Mouse (Mus musculus): ENCODE results near the gene Ppp6c. TPM values are rescaled to one million over a fixed set of nuclear protein-coding genes. Genes with fewer than 3 reads are reported as not detected.
"Not testable (repeated sequence)": the region's sequence is repeated elsewhere in the genome, so short reads cannot be mapped to it uniquely, and the experiment has no call there.

Ppp6c gene
- polyA plus RNA-seq (2015; fragmentation: Nextera tagmentation; extraction: Ambion mirVana): 70.7 and 73.6 TPM in 2 replicates

GRCm38 (mm10) chr2:39226019-39226640 lies at the start of gene Ppp6c:
Gene Ppp6c (minus strand): TSS chr2:39226451.
- Histone ChIP-seq H3K4me3 (ENCODE audit: low read depth, low read length) (peak within 1 kb of the TSS; percentile 85), H3K4me1 (ENCODE audit: insufficient read depth, low read depth, low read length) (peaks cover 3% of the 10 kb centered on the region; the same call in 1 of the 2 replicates), H3K4me2 (replicated peaks; ENCODE audit: low read depth, low read length) (peak within 1 kb of the TSS; percentile 52), H3K27ac (ENCODE audit: low read length) (peak within 1 kb of the TSS; percentile 92), H3K36me3 (ENCODE audit: insufficient read depth, low read length) (no peaks in the 10 kb centered on the region), H3K27me3 (replicated peaks; ENCODE audit: insufficient read depth, low read length) (no peaks in the 10 kb centered on the region), H3K9ac (replicated peaks; ENCODE audit: low read depth) (peak within 1 kb of the TSS; percentile 91), H3K9me3 (ENCODE audit: low read length) (no peaks in the 10 kb centered on the region)
- DNase-seq (ENCODE audit: low spot score): peak; percentile 99
- WGBS: 3% methylated on average over 49 of the region's 56 CpGs
- ATAC-seq: peak; percentile 99
- TF ChIP-seq CTCF (IDR thresholded peaks at IDR 0.05): no peak
- TF ChIP-seq EP300 (IDR thresholded peaks at IDR 0.05): peak; percentile 66

GRCm38 (mm10) chr2:39268357-39268756 lies 42.1 kb upstream of the Ppp6c start:
- no peak overlapping the region for H3K4me2 ChIP-seq (replicated peaks; ENCODE audit: low read depth, low read length)
- ATAC-seq (no peak), DNase-seq (ENCODE audit: low spot score) (peak; percentile 12)
- H3K4me1 ChIP-seq (ENCODE audit: insufficient read depth, low read depth, low read length): no peaks in the 10 kb centered on the region
- peak; percentile 62 for TF ChIP-seq CTCF (IDR thresholded peaks at IDR 0.05)
- TF ChIP-seq EP300 (IDR thresholded peaks at IDR 0.05): no peak
- H3K27me3 ChIP-seq (replicated peaks; ENCODE audit: insufficient read depth, low read length): no peaks in the 10 kb centered on the region
- no peak overlapping the region for H3K27ac ChIP-seq (ENCODE audit: low read length)
- H3K36me3 ChIP-seq (ENCODE audit: insufficient read depth, low read length): no peaks in the 10 kb centered on the region
- no peak overlapping the region for H3K4me3 ChIP-seq (ENCODE audit: low read depth, low read length)
- no peak overlapping the region for H3K9ac ChIP-seq (replicated peaks; ENCODE audit: low read depth)
- no peaks in the 10 kb centered on the region for H3K9me3 ChIP-seq (ENCODE audit: low read length)
- WGBS: 50% methylated on average over 3 of the region's 3 CpGs

GRCm38 (mm10) chr2:39252275-39252674 lies 26.0 kb upstream of the Ppp6c start:
- not testable (repeated sequence) for ATAC-seq; H3K9ac ChIP-seq (replicated peaks; ENCODE audit: low read depth)

GRCm38 (mm10) chr2:39246862-39247261 lies 20.6 kb upstream of the Ppp6c start:
- not testable (repeated sequence) for DNase-seq (ENCODE audit: low spot score); ATAC-seq; H3K4me3 ChIP-seq (ENCODE audit: low read depth, low read length); H3K9me3 ChIP-seq (ENCODE audit: low read length); H3K4me1 ChIP-seq (ENCODE audit: insufficient read depth, low read depth, low read length); H3K9ac ChIP-seq (replicated peaks; ENCODE audit: low read depth); H3K27ac ChIP-seq (ENCODE audit: low read length); H3K4me2 ChIP-seq (replicated peaks; ENCODE audit: low read depth, low read length); H3K36me3 ChIP-seq (ENCODE audit: insufficient read depth, low read length); H3K27me3 ChIP-seq (replicated peaks; ENCODE audit: insufficient read depth, low read length)
- WGBS: 64% methylated on average over 7 of the region's 11 CpGs

More at GRCm38 (mm10) chr2:39252275-39252674, 26.0 kb upstream of the Ppp6c start:
- H3K4me2 ChIP-seq (replicated peaks; ENCODE audit: low read depth, low read length); H3K9me3 ChIP-seq (ENCODE audit: low read length); DNase-seq (ENCODE audit: low spot score); H3K27ac ChIP-seq (ENCODE audit: low read length); H3K4me1 ChIP-seq (ENCODE audit: insufficient read depth, low read depth, low read length); H3K27me3 ChIP-seq (replicated peaks; ENCODE audit: insufficient read depth, low read length); H3K36me3 ChIP-seq (ENCODE audit: insufficient read depth, low read length); H3K4me3 ChIP-seq (ENCODE audit: low read depth, low read length): not testable (repeated sequence)
- WGBS: 83% methylated on average over 11 of the region's 11 CpGs

- H3K4me3 ChIP-seq (ENCODE audit: low read depth, low read length): peak overlapping the region; percentile 85
- no peak for ATAC-seq
Observed at GRCm38 (mm10) chr2:39226731-39227130, 480 bp upstream of the Ppp6c start.

GRCm38 (mm10) chr2:39225331-39226018 lies 776 bp downstream of the Ppp6c start:
- 5% methylated on average over 18 of the region's 36 CpGs for WGBS
- DNase-seq (ENCODE audit: low spot score) (peak; percentile 9), ATAC-seq (peak; percentile 29)
- not testable (repeated sequence) for H3K4me1 ChIP-seq (ENCODE audit: insufficient read depth, low read depth, low read length); H3K27me3 ChIP-seq (replicated peaks; ENCODE audit: insufficient read depth, low read length); H3K9me3 ChIP-seq (ENCODE audit: low read length); H3K36me3 ChIP-seq (ENCODE audit: insufficient read depth, low read length)
- H3K9ac ChIP-seq (replicated peaks; ENCODE audit: low read depth): peak overlapping the region; percentile 91
- H3K4me3 ChIP-seq (ENCODE audit: low read depth, low read length): peak overlapping the region; percentile 85
- peak overlapping the region; percentile 92 for H3K27ac ChIP-seq (ENCODE audit: low read length)
- H3K4me2 ChIP-seq (replicated peaks; ENCODE audit: low read depth, low read length): peak overlapping the region; percentile 52

More at GRCm38 (mm10) chr2:39226731-39227130, 480 bp upstream of the Ppp6c start:
- peak overlapping the region; percentile 43 for H3K4me2 ChIP-seq (replicated peaks; ENCODE audit: low read depth, low read length)
- H3K9me3 ChIP-seq (ENCODE audit: low read length): no peaks in the 10 kb centered on the region
- H3K36me3 ChIP-seq (ENCODE audit: insufficient read depth, low read length): no peaks in the 10 kb centered on the region
- H3K27ac ChIP-seq (ENCODE audit: low read length): peak overlapping the region; percentile 16; the same call in 1 of the 2 replicates
- no peak for DNase-seq (ENCODE audit: low spot score)
- H3K4me1 ChIP-seq (ENCODE audit: insufficient read depth, low read depth, low read length): peaks cover 3% of the 10 kb centered on the region; the same call in 1 of the 2 replicates
- 26% methylated on average over 3 of the region's 3 CpGs for WGBS
- no peaks in the 10 kb centered on the region for H3K27me3 ChIP-seq (replicated peaks; ENCODE audit: insufficient read depth, low read length)
- no peak overlapping the region for H3K9ac ChIP-seq (replicated peaks; ENCODE audit: low read depth)
- TF ChIP-seq EP300 (IDR thresholded peaks at IDR 0.05): no peak
- TF ChIP-seq CTCF (IDR thresholded peaks at IDR 0.05): no peak
